Mouse (Mus musculus): ENCODE measurements around the gene Gm14305. TPM values are rescaled to one million over a fixed set of nuclear protein-coding genes. Genes with fewer than 3 reads are reported as not detected.
"Not testable (repeated sequence)": the region's sequence is repeated elsewhere in the genome, so short reads cannot be mapped to it uniquely, and the experiment has no call there.

Gm14305 gene
- 8.9 and 14.7 TPM in 2 replicates for total RNA-seq (2014; rRNA removed)
- polyA plus RNA-seq (2012; rRNA removed) = 0.97 and 1.2 TPM in 2 replicates

DNA sequence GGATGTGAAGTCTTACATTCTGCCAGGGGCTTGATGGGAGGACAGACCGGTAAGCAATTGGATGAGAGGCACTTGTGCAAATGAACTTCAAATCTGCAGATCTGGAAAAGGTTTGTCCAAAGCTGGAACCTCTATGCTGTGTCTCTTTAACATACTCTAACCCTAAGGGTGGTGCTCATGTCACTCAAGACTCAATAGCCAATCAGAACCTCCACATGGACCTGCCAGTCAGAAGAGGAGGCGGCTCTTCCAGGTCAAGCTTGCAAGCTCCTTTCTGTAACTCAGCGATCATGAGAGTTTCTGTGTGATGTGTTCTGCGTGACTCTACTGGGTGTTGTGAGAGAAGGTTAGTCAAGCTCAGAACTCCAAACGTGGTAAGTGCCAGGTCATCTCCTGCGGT is at the start of gene Gm14305:
Gm14305 (plus strand) TSS at position 278 of the 400 bp plus-strand sequence.
- not testable (repeated sequence) for H3K27ac ChIP-seq (replicated peaks; ENCODE audit: insufficient read depth, low read depth, low read length); H3K36me3 ChIP-seq (ENCODE audit: control insufficient read depth, insufficient read depth, low read length); H3K4me1 ChIP-seq (ENCODE audit: control insufficient read depth, insufficient read depth, low read length); H3K27me3 ChIP-seq (ENCODE audit: control insufficient read depth, insufficient read depth, low read length); H3K79me2 ChIP-seq (ENCODE audit: control insufficient read depth, insufficient read depth, low read length); DNase-seq (ENCODE audit: extremely low read depth, low read depth, low spot score)
- Histone ChIP-seq H3K9ac (ENCODE audit: low read depth, low read length) (peak within 1 kb of the TSS; percentile 39), H3K4me3 (ENCODE audit: insufficient read depth, low read depth, low read length) (peak within 1 kb of the TSS; percentile 62)
- WGBS = 0% methylated on average over 3 of the region's 6 CpGs

DNA sequence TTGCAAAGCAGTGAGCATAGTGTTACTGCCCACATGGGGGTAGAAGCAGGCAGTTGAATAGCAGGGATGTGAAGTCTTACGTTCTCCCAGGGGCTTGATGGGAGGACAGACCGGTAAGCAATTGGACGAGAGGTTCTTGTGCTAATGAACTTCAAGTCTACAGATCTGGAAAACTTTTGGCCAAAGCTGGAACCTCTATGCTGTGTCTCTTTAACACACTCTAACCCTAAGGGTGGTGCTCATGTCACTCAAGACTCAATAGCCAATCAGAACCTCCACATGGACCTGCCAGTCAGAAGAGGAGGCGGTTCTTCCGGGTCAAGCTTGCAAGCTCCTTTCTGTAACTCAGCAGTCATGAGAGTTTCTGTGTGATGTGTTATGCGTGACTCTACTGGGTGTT is 37.9 kb upstream of the Gm14305 start, which contains the start of gene Zfp973:
Zfp973 (plus strand) TSS at position 301 of the 400 bp plus-strand sequence.
- not testable (repeated sequence) for H3K4me3 ChIP-seq (ENCODE audit: insufficient read depth, low read depth, low read length); H3K79me2 ChIP-seq (ENCODE audit: control insufficient read depth, insufficient read depth, low read length); H3K27ac ChIP-seq (replicated peaks; ENCODE audit: insufficient read depth, low read depth, low read length); H3K27me3 ChIP-seq (ENCODE audit: control insufficient read depth, insufficient read depth, low read length); H3K9ac ChIP-seq (ENCODE audit: low read depth, low read length); H3K4me1 ChIP-seq (ENCODE audit: control insufficient read depth, insufficient read depth, low read length); DNase-seq (ENCODE audit: extremely low read depth, low read depth, low spot score); H3K36me3 ChIP-seq (ENCODE audit: control insufficient read depth, insufficient read depth, low read length)
- no CpG with 5 or more reads among the region's 6 CpGs for WGBS

Other genes starting within 250 kb of the Gm14305 start
- gene Gm14434, start 221.5 kb upstream of the Gm14305 start, total RNA-seq (2014; rRNA removed) = 1.5 TPM in 2 replicates
- gene Gm14434, start 221.5 kb upstream of the Gm14305 start, polyA plus RNA-seq (2012; rRNA removed) = 0.92 and 1.4 TPM in 2 replicates
- not detected in 2 replicates for gene Zfp967, start 187.3 kb upstream of the Gm14305 start, total RNA-seq (2014; rRNA removed)
- gene Zfp967, start 187.3 kb upstream of the Gm14305 start, polyA plus RNA-seq (2012; rRNA removed) = not detected in 2 replicates
- gene Gm14308, start 72.0 kb upstream of the Gm14305 start, total RNA-seq (2014; rRNA removed) = 2.5 and 4.0 TPM in 2 replicates
- 0.45 and 0.46 TPM in 2 replicates for gene Gm14308, start 72.0 kb upstream of the Gm14305 start, polyA plus RNA-seq (2012; rRNA removed)
- 11.7 and 15.9 TPM in 2 replicates for gene Zfp973, start 37.8 kb upstream of the Gm14305 start, total RNA-seq (2014; rRNA removed)
- gene Zfp973, start 37.8 kb upstream of the Gm14305 start, polyA plus RNA-seq (2012; rRNA removed) = 0.78 and 0.98 TPM in 2 replicates
- gene Gm14295, start 90.3 kb downstream of the Gm14305 start, total RNA-seq (2014; rRNA removed) = 6.3 and 27.1 TPM in 2 replicates
- gene Gm14295, start 90.3 kb downstream of the Gm14305 start, polyA plus RNA-seq (2012; rRNA removed) = 1.00 and 1.5 TPM in 2 replicates
- not detected in 2 replicates for gene Gm14408, start 122.8 kb downstream of the Gm14305 start, total RNA-seq (2014; rRNA removed)
- not detected in 2 replicates for gene Gm14408, start 122.8 kb downstream of the Gm14305 start, polyA plus RNA-seq (2012; rRNA removed)
- gene Gm14296, start 219.5 kb downstream of the Gm14305 start, total RNA-seq (2014; rRNA removed) = 16.6 and 26.6 TPM in 2 replicates
- 1.3 and 2.0 TPM in 2 replicates for gene Gm14296, start 219.5 kb downstream of the Gm14305 start, polyA plus RNA-seq (2012; rRNA removed)

Data from liver, adult 2 months (tissue).